Comparison of ENCODE assay signal across 13 mouse cellular contexts in the genomic region with DNA sequence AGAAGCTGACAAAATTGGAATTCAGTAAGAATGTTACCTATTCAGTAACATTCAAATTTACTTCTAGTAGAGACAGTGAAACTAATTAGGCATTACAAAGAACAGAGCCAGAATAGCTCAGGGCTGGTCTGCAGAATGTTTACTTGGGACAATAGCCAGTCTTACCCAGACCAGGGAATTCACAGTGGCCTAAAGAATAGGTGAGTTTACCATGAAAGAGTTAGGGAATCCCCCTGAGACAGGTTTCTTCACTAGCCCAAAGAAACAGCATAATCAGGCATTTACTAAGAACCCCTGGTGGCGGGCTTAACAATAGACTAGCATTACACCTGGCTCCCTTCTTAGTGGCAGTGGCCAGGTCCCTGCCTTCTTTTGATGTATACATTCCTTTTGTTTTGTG. TPM values are rescaled to one million over a fixed set of nuclear protein-coding genes. Genes with fewer than 3 reads are reported as not detected.
A peak's percentile ranks its signal among the peaks of the same experiment; 100 is the strongest.
DNase-seq lines count a peak whose midpoint lies in the region; TF ChIP-seq lines count a peak whose summit lies in the region.
"Not testable (repeated sequence)": the region's sequence is repeated elsewhere in the genome, so short reads cannot be mapped to it uniquely, and the experiment has no call there.
"Had no signal": no experiment of that assay in that cellular context is flagged by ENCODE, and none has a peak within 500 bp of the region (broad histone marks: within the 10 kb centered on the region; RNA-seq: fewer than 3 reads in every experiment).

No protein-coding gene starts in this region.

- peaks cover 15% of the 10 kb centered on the region for H3K36me3 ChIP-seq in ES-Bruce4 (ENCODE audit: control insufficient read depth, insufficient read depth, low read length, poor library complexity, severe bottlenecking)
- H3K36me3 ChIP-seq in ES-E14 (ENCODE audit: control insufficient read depth, insufficient read depth, low read length, poor library complexity, severe bottlenecking) = peaks cover 24% of the 10 kb centered on the region
- not testable (repeated sequence) for H3K36me3 ChIP-seq in kidney, adult 2 months (ENCODE audit: control insufficient read depth, insufficient read depth, low read length)

- TF ChIP-seq CTCF in ES-Bruce4 (IDR thresholded peaks at IDR 0.05; ENCODE audit: low read depth, low read length); kidney, adult 2 months (conservative IDR thresholded peaks at IDR 0.05; ENCODE audit: insufficient read depth, insufficient read length, low read depth, low read length): not testable (repeated sequence)

- peaks cover 31% of the 10 kb centered on the region for H3K9me3 ChIP-seq in ES-Bruce4 (replicated peaks; ENCODE audit: control insufficient read depth, insufficient read depth, low read length, poor library complexity, severe bottlenecking)
- H3K9me3 ChIP-seq in ES-E14 (ENCODE audit: control insufficient read depth, insufficient read depth, low read depth, low read length) = not testable (repeated sequence)

- H3K4me1 ChIP-seq in ES-Bruce4 (ENCODE audit: control insufficient read depth, insufficient read depth, low read length); kidney, adult 2 months (ENCODE audit: control insufficient read depth, insufficient read depth, low read length): not testable (repeated sequence)
- H3K4me1 ChIP-seq in ES-E14 (ENCODE audit: control insufficient read depth in 2 of 2, insufficient read depth in 2 of 2, low read length in 2 of 2, poor library complexity in 1 of 2) = peaks cover 9 to 14% of the 10 kb centered on the region in 2 experiments

- 74% methylated on average over 1 of the region's 1 CpGs for WGBS in kidney, adult 2 months

- TF ChIP-seq POLR2A in ES-Bruce4 (IDR thresholded peaks at IDR 0.05; ENCODE audit: insufficient read depth, low read length); kidney, adult 2 months (IDR thresholded peaks at IDR 0.05; ENCODE audit: low read depth, low read length): not testable (repeated sequence)

- H3K9ac ChIP-seq in ES-Bruce4 (ENCODE audit: low read depth, poor library complexity, severe bottlenecking); ES-E14 (ENCODE audit: insufficient read depth, low read depth, low read length, poor library complexity, severe bottlenecking): not testable (repeated sequence)

- DNase-seq in ES-CJ7 (ENCODE audit: low read depth, low spot score) (peak; percentile 93), ES-E14 (ENCODE audit: low read depth, low spot score) (peak; percentile 56), R1 (ENCODE audit: low read depth, low spot score) (peak; percentile 99), WW6 (ENCODE audit: low read depth, low spot score) (peak; percentile 59), ZHBTc4 (ENCODE audit: low read depth, low spot score) (peak; percentile 95)
- DNase-seq in kidney, adult 2 months = peak; percentile 35

- H3K4me3 ChIP-seq in ES-Bruce4 (ENCODE audit: low read depth, low read length); ES-E14 (ENCODE audit: insufficient read depth in 1 of 2, low read depth in 1 of 2, low read length in 2 of 2, poor library complexity in 1 of 2, severe bottlenecking in 1 of 2); kidney, adult 2 months (ENCODE audit: insufficient read depth, low read depth, low read length): not testable (repeated sequence)

- TF ChIP-seq EP300 in ES-Bruce4 (IDR thresholded peaks at IDR 0.05; ENCODE audit: insufficient read depth, low read depth, low read length) = 0 out of 2 replicates have a peak, but pooled peaks have one; percentile 13

- in situ Hi-C loops in ES-E14 (cut with MboI; ENCODE audit: low sequenced_read_pairs in 2 of 2, unreplicated experiment in 2 of 2) = not testable (repeated sequence)

- not testable (repeated sequence) for H3K27ac ChIP-seq in ES-Bruce4 (ENCODE audit: insufficient read depth, low read length); kidney, adult 2 months (ENCODE audit: insufficient read depth, low read depth, low read length)
- H3K27ac ChIP-seq in ES-E14 (ENCODE audit: insufficient read depth, low read depth, low read length, poor library complexity, severe bottlenecking) = peak overlapping the region; percentile 82; the same call in 1 of the 2 replicates

- not testable (repeated sequence) for H3K27me3 ChIP-seq in ES-Bruce4 (ENCODE audit: control insufficient read depth, insufficient read depth, low read length, poor library complexity, severe bottlenecking); kidney, adult 2 months (replicated peaks; ENCODE audit: control insufficient read depth, insufficient read depth, low read length)

RNA-seq across cellular contexts. Expression of a gene that starts 7.0 kb away (rescaled TPM):
- 74.9 and 75.1 TPM in 2 replicates for polyA plus RNA-seq in ES-Bruce4 (2011; ENCODE audit: insufficient read depth, insufficient read length, low read depth, missing spikeins)
- total RNA-seq in ES-E14 (2012; rRNA removed) = 35.4 and 35.9 TPM in 2 replicates
- 0.25 and 0.33 TPM in 2 replicates for polyA plus RNA-seq in kidney, adult 2 months (2012; rRNA removed)
- total RNA-seq: adrenal gland, postnatal 14 days had no signal
- polyA plus RNA-seq: activated CD4-positive, CD25-positive, alpha-beta regulatory T cell, adult 4 months; adrenal gland, adult 2 months; C2C12; CD4-positive, CD25-positive, alpha-beta regulatory T cell, adult 4 months; G1E had no signal

RNA-seq across cellular contexts. Expression of a gene that starts 25.6 kb away (rescaled TPM):
- polyA plus RNA-seq in ES-Bruce4 (2011; ENCODE audit: insufficient read depth, insufficient read length, low read depth, missing spikeins) = 43.0 and 46.3 TPM in 2 replicates
- 15.8 and 30.0 TPM in 2 replicates for total RNA-seq in ES-E14 (2012; rRNA removed)
- polyA plus RNA-seq in kidney, adult 2 months (2012; rRNA removed) = 170 and 255 TPM in 2 replicates

RNA-seq across cellular contexts. Expression of a gene that starts 54.8 kb away (rescaled TPM):
- polyA plus RNA-seq in ES-Bruce4 (2011; ENCODE audit: insufficient read depth, insufficient read length, low read depth, missing spikeins) = 4.6 and 4.8 TPM in 2 replicates
- 0.71 and 1.1 TPM in 2 replicates for total RNA-seq in ES-E14 (2012; rRNA removed)
- polyA plus RNA-seq in kidney, adult 2 months (2012; rRNA removed) = 0.14 and 0.18 TPM in 2 replicates
- polyA plus RNA-seq: CD4-positive, CD25-positive, alpha-beta regulatory T cell, adult 4 months had no signal

RNA-seq across cellular contexts. Expression of a gene that starts 55.5 kb away (rescaled TPM):
- polyA plus RNA-seq in ES-Bruce4 (2011; ENCODE audit: insufficient read depth, insufficient read length, low read depth, missing spikeins) = 64.1 and 74.9 TPM in 2 replicates
- 25.0 and 31.4 TPM in 2 replicates for total RNA-seq in ES-E14 (2012; rRNA removed)
- polyA plus RNA-seq in kidney, adult 2 months (2012; rRNA removed) = 18.3 and 19.1 TPM in 2 replicates

Comparison
In these comparisons a context has a peak if more than half of its experiments do, and no peak if none do; other contexts are left out.
1. DNase-seq: peak in every context shown above with its lines; median percentile 99 in R1; 95 in ZHBTc4; 93 in ES-CJ7; 59 in WW6; 56 in ES-E14; 35 in kidney, adult 2 months.
2. RNA of a gene that starts 7.0 kb away (polyA plus RNA-seq): 74.9 to 75.1 TPM in ES-Bruce4; 0.25 to 0.33 TPM in kidney, adult 2 months; every median in the first group is over 10 times any median in the second.